Mouse (Mus musculus) kidney, postnatal 14 days (tissue): ENCODE measurements around the gene Cryba1.
A peak's percentile ranks its signal among the peaks of the same experiment; 100 is the strongest.
"Not testable (repeated sequence)": the region's sequence is repeated elsewhere in the genome, so short reads cannot be mapped to it uniquely, and the experiment has no call there.

Source experiments
- DNase-seq: peaks from one replicate; pipeline ENCODE4 v3.0.0; 2022; ENCODE audit warnings: mixed read lengths

Gene Cryba1

GRCm38 (mm10) chr11:77725183-77725582 lies at the start of gene Cryba1:
TSS of gene Cryba1 (minus strand) at chr11:77725283.
- DNase-seq, result no peak

- DNase-seq, result peak; percentile 79
Observed at GRCm38 (mm10) chr11:77771879-77772713, 47.0 kb upstream of the Cryba1 start.

- no peak for DNase-seq
Observed at GRCm38 (mm10) chr11:77770346-77770745, 45.3 kb upstream of the Cryba1 start.

GRCm38 (mm10) chr11:77769496-77769895 lies 44.4 kb upstream of the Cryba1 start:
- peak; percentile 14 for DNase-seq

GRCm38 (mm10) chr11:77766351-77767001 lies 41.4 kb upstream of the Cryba1 start:
- peak; percentile 88 for DNase-seq

- no peak for DNase-seq
Observed at GRCm38 (mm10) chr11:77765459-77765777, 40.3 kb upstream of the Cryba1 start.

- peak; percentile 86 for DNase-seq
Observed at GRCm38 (mm10) chr11:77764694-77765458, 39.8 kb upstream of the Cryba1 start.

- DNase-seq, result peak; percentile 90
Observed at GRCm38 (mm10) chr11:77763673-77764340, 38.7 kb upstream of the Cryba1 start.

GRCm38 (mm10) chr11:77762783-77763672 lies 37.9 kb upstream of the Cryba1 start, which contains the start of gene Myo18a:
TSS of gene Myo18a (plus strand) at chr11:77763246.
- peak; percentile 94 for DNase-seq

GRCm38 (mm10) chr11:77760031-77760430 lies 34.9 kb upstream of the Cryba1 start:
- DNase-seq, result no peak

GRCm38 (mm10) chr11:77753469-77753868 lies 28.4 kb upstream of the Cryba1 start:
- DNase-seq, result no peak

- no peak for DNase-seq
Observed at GRCm38 (mm10) chr11:77752525-77752924, 27.4 kb upstream of the Cryba1 start.

- DNase-seq, result no peak
Observed at GRCm38 (mm10) chr11:77748996-77749395, 23.9 kb upstream of the Cryba1 start.

- DNase-seq, result not testable (repeated sequence)
Observed at GRCm38 (mm10) chr11:77747103-77747502, 22.0 kb upstream of the Cryba1 start.

GRCm38 (mm10) chr11:77746652-77747051 lies 21.6 kb upstream of the Cryba1 start:
- no peak for DNase-seq

- DNase-seq, result peak; percentile 58
Observed at GRCm38 (mm10) chr11:77743966-77744365, 18.9 kb upstream of the Cryba1 start.

- no peak for DNase-seq
Observed at GRCm38 (mm10) chr11:77738555-77738954, 13.5 kb upstream of the Cryba1 start.

GRCm38 (mm10) chr11:77737289-77737688 lies 12.2 kb upstream of the Cryba1 start:
- DNase-seq, result peak; percentile 90

GRCm38 (mm10) chr11:77728587-77728986 lies 3.5 kb upstream of the Cryba1 start:
- no peak for DNase-seq

GRCm38 (mm10) chr11:77724766-77725165 lies 317 bp downstream of the Cryba1 start:
- DNase-seq, result no peak

GRCm38 (mm10) chr11:77721389-77721788 lies 3.7 kb downstream of the Cryba1 start:
- DNase-seq, result no peak

GRCm38 (mm10) chr11:77719055-77719454 lies 6.0 kb downstream of the Cryba1 start:
- no peak for DNase-seq
